Mouse (Mus musculus) neural tube, embryonic 13.5 days (tissue): ENCODE results near the gene Ccdc85a. TPM values are rescaled to one million over a fixed set of nuclear protein-coding genes. Genes with fewer than 3 reads are reported as not detected.
"Not testable (repeated sequence)": the region's sequence is repeated elsewhere in the genome, so short reads cannot be mapped to it uniquely, and the experiment has no call there.

Source experiments
- ATAC-seq: fragments of 200-750 bp; cut with Nextera tagmentation; 2 replicates; pipeline ENCODE4 v1.8.0; 2017; ENCODE audit warnings: low read depth, mild to moderate bottlenecking, moderate TSS enrichment, moderate library complexity
- H3K27ac ChIP-seq: fragments of 300-500 bp; sonication (generic); replicated peaks from 2 replicates; pipeline ENCODE4 v1.5.1; 2015; ENCODE audit warnings: moderate library complexity, mild to moderate bottlenecking, inconsistent platforms
- H3K27me3 ChIP-seq: fragments of 300-500 bp; sonication (generic); 2 replicates; pipeline ENCODE4 v1.6.1; 2015; ENCODE audit warnings: mild to moderate bottlenecking, inconsistent platforms
- H3K36me3 ChIP-seq: fragments of 300-500 bp; sonication (generic); 2 replicates; pipeline ENCODE4 v1.6.1; 2015; ENCODE audit warnings: mild to moderate bottlenecking, inconsistent platforms
- H3K4me1 ChIP-seq: fragments of 300-500 bp; sonication (generic); replicated peaks from 2 replicates; pipeline ENCODE4 v1.6.1; 2015; ENCODE audit warnings: inconsistent platforms
- H3K4me2 ChIP-seq: fragments of 300-500 bp; sonication (generic); 2 replicates; pipeline ENCODE4 v1.6.1; 2015; ENCODE audit warnings: inconsistent platforms, mild to moderate bottlenecking, moderate library complexity
- H3K4me3 ChIP-seq: fragments of 300-500 bp; sonication (generic); 2 replicates; pipeline ENCODE4 v1.5.1; 2015; ENCODE audit warnings: mild to moderate bottlenecking, inconsistent platforms
- H3K9ac ChIP-seq: fragments of 300-500 bp; sonication (generic); 2 replicates; pipeline ENCODE4 v1.6.1; 2015; ENCODE audit warnings: moderate library complexity, mild to moderate bottlenecking, inconsistent platforms
- H3K9me3 ChIP-seq: fragments of 300-500 bp; sonication (generic); 2 replicates; pipeline ENCODE4 v1.6.1; 2016; ENCODE audit warnings: inconsistent platforms
- WGBS: fragments of 180-500 bp; shearing (Covaris S2); methylation state at CpG from one replicate; pipeline ENCODE4 v1.1.7; 2015; 5-methylcytosine and 5-hydroxymethylcytosine counted together
- polyA plus RNA-seq: library from polyadenylated mRNA; unstranded; fragments of >200 nt; fragmentation: Nextera tagmentation; extraction: Ambion mirVana; gene quantifications from 2 replicates; pipeline ENCODE4 v1.2.1, GENCODE M21; 2015

Ccdc85a gene
- polyA plus RNA-seq, 1 experiment from 2014 or later: 24.7 TPM

- Histone ChIP-seq H3K4me2 (no peak overlapping the region), H3K9me3 (no peaks in the 10 kb centered on the region), H3K4me1 (no peaks in the 10 kb centered on the region), H3K9ac (no peak overlapping the region), H3K27me3 (no peaks in the 10 kb centered on the region), H3K4me3 (no peak overlapping the region), H3K36me3 (no peaks in the 10 kb centered on the region), H3K27ac (no peak overlapping the region)
- no peak for ATAC-seq
These were observed 82.9 kb downstream of the Ccdc85a start for GRCm38 (mm10) chr11:28501190-28501589.

GRCm38 (mm10) chr11:28497034-28497433 lies 87.1 kb downstream of the Ccdc85a start:
- Histone ChIP-seq H3K9ac (no peak overlapping the region), H3K4me2 (no peak overlapping the region), H3K27ac (no peak overlapping the region), H3K4me1 (no peaks in the 10 kb centered on the region), H3K27me3 (no peaks in the 10 kb centered on the region), H3K36me3 (no peaks in the 10 kb centered on the region), H3K4me3 (no peak overlapping the region), H3K9me3 (no peaks in the 10 kb centered on the region)
- no peak for ATAC-seq

- Histone ChIP-seq H3K4me1 (no peaks in the 10 kb centered on the region), H3K27me3 (no peaks in the 10 kb centered on the region), H3K9ac (no peak overlapping the region), H3K9me3 (no peaks in the 10 kb centered on the region), H3K4me3 (no peak overlapping the region), H3K4me2 (no peak overlapping the region), H3K36me3 (no peaks in the 10 kb centered on the region), H3K27ac (no peak overlapping the region)
- no peak for ATAC-seq
These were observed 90.8 kb downstream of the Ccdc85a start for GRCm38 (mm10) chr11:28493362-28493761.

GRCm38 (mm10) chr11:28491330-28491729 lies 92.8 kb downstream of the Ccdc85a start:
- ATAC-seq: no peak
- 84% methylated on average over 1 of the region's 1 CpGs for WGBS
- no peaks in the 10 kb centered on the region for H3K36me3 ChIP-seq
- no peak overlapping the region for H3K27ac ChIP-seq
- no peaks in the 10 kb centered on the region for H3K9me3 ChIP-seq
- H3K9ac ChIP-seq: no peak overlapping the region
- no peaks in the 10 kb centered on the region for H3K4me1 ChIP-seq
- no peak overlapping the region for H3K4me3 ChIP-seq
- no peak overlapping the region for H3K4me2 ChIP-seq
- no peaks in the 10 kb centered on the region for H3K27me3 ChIP-seq

- Histone ChIP-seq H3K4me2 (no peak overlapping the region), H3K9me3 (no peaks in the 10 kb centered on the region), H3K27ac (peak overlapping the region; percentile 49; the same call in 1 of the 2 replicates), H3K36me3 (no peaks in the 10 kb centered on the region), H3K4me1 (peaks cover 8% of the 10 kb centered on the region; the same call in 1 of the 2 replicates), H3K9ac (0 out of 2 replicates have a peak overlapping the region, but pooled peaks have one; percentile 26), H3K27me3 (no peaks in the 10 kb centered on the region), H3K4me3 (no peak overlapping the region)
- 37% methylated on average over 4 of the region's 4 CpGs for WGBS
- ATAC-seq: peak; percentile 69
These were observed 99.9 kb downstream of the Ccdc85a start for GRCm38 (mm10) chr11:28484083-28484729.

- Histone ChIP-seq H3K4me2 (no peak overlapping the region), H3K4me1 (no peaks in the 10 kb centered on the region), H3K9ac (no peak overlapping the region), H3K27ac (no peak overlapping the region), H3K9me3 (no peaks in the 10 kb centered on the region), H3K36me3 (no peaks in the 10 kb centered on the region), H3K27me3 (no peaks in the 10 kb centered on the region), H3K4me3 (no peak overlapping the region)
- no peak for ATAC-seq
- 95% methylated on average over 1 of the region's 1 CpGs for WGBS
These were observed 107.0 kb downstream of the Ccdc85a start for GRCm38 (mm10) chr11:28477088-28477487.

DNA sequence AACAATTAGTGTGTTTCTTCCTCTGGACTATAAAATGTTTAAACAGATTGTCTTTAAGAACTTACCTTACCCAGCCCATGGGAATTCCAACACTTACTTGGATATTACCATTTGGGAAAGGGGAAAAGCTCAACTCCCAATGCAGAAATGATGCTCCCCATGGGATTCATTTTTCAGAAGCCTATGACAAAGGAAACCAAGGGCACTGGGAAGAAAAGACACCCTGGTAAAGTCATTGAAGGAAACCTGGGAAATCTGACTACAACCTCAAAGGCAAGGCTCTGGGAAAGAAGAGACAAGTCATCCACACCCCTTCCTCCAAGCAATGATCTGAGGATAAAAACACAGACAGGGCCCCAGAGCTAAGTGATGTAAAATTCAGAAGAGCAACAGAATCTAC lies 118.4 kb downstream of the Ccdc85a start:
- Histone ChIP-seq H3K27ac (no peak overlapping the region), H3K4me3 (no peak overlapping the region), H3K4me1 (no peaks in the 10 kb centered on the region), H3K36me3 (no peaks in the 10 kb centered on the region), H3K9me3 (no peaks in the 10 kb centered on the region), H3K27me3 (no peaks in the 10 kb centered on the region), H3K4me2 (no peak overlapping the region), H3K9ac (no peak overlapping the region)
- ATAC-seq: no peak

GRCm38 (mm10) chr11:28464926-28465325 lies 119.2 kb downstream of the Ccdc85a start:
- Histone ChIP-seq H3K4me3 (no peak overlapping the region), H3K27ac (no peak overlapping the region), H3K9me3 (no peaks in the 10 kb centered on the region), H3K4me2 (no peak overlapping the region), H3K36me3 (no peaks in the 10 kb centered on the region), H3K4me1 (no peaks in the 10 kb centered on the region), H3K27me3 (no peaks in the 10 kb centered on the region), H3K9ac (no peak overlapping the region)
- WGBS: 87% methylated on average over 1 of the region's 1 CpGs
- ATAC-seq: no peak

- no peak for ATAC-seq
- Histone ChIP-seq H3K9ac (no peak overlapping the region), H3K9me3 (no peaks in the 10 kb centered on the region), H3K27me3 (no peaks in the 10 kb centered on the region), H3K36me3 (no peaks in the 10 kb centered on the region), H3K4me2 (no peak overlapping the region), H3K4me3 (no peak overlapping the region), H3K27ac (no peak overlapping the region), H3K4me1 (no peaks in the 10 kb centered on the region)
- WGBS: 89% methylated on average over 1 of the region's 1 CpGs
These were observed 125.0 kb downstream of the Ccdc85a start for GRCm38 (mm10) chr11:28459165-28459564.

DNA sequence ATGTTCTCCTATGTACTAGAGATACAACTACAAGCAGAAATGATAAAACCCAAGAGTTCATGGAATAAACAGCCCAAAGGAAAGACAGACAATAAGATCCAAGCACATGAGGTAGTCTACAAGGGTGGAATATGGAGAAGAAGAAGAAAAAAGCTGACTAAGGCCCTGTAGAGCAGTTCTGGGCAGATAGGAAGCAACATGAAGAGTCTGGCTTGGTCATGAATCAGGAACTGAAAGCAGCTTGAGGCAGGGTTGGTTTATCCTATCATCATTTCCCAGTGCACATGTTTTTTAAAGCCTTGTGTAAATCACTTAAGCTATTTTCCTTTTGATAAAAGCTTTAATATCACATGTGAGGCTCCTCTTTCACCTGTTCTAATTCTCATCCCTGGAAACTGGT lies 144.2 kb downstream of the Ccdc85a start:
- no peaks in the 10 kb centered on the region for H3K9me3 ChIP-seq
- no peak overlapping the region for H3K27ac ChIP-seq
- no peak for ATAC-seq
- H3K4me3 ChIP-seq: no peak overlapping the region
- no peaks in the 10 kb centered on the region for H3K27me3 ChIP-seq
- no peak overlapping the region for H3K4me2 ChIP-seq
- H3K4me1 ChIP-seq: no peaks in the 10 kb centered on the region
- no peak overlapping the region for H3K9ac ChIP-seq
- H3K36me3 ChIP-seq: no peaks in the 10 kb centered on the region

DNA sequence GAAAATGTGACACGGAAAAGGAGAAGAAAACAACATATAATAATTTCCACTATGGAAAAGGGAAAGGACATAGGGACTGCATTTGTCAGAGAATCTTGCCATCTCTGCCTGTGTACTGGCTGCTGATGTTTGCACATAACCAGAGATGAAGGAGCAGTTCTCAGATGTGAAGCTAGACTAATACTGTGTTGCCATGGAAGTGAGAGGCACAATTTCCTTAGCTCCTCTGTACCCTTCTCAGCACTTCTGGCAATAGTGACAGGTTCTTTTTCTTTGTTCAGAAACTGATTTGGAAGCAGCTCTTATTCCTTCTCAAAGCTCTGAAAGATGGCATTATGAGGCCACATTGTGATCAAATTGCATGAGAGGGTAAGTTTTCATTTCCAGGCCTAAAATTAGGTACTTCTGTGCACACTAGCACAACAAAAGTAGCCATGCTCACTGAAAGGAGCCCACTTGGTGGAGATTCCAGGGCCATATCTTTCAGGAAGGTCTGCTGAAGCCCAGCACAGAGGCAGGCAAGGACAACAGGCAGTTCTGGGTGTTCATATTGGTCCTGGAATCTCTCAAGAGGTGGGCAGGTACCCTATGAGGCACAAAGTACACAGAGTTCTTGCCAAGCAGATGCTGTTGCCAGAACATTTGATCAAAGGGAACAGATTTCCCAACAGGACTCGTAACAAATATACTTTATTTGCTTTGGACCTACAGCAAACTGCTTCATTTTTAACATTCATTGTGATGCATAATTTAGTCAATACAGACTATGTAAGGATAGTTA lies 161.5 kb downstream of the Ccdc85a start:
- no peak overlapping the region for H3K9ac ChIP-seq
- H3K9me3 ChIP-seq: no peaks in the 10 kb centered on the region
- H3K4me2 ChIP-seq: no peak overlapping the region
- H3K27me3 ChIP-seq: no peaks in the 10 kb centered on the region
- H3K4me1 ChIP-seq: no peaks in the 10 kb centered on the region
- no peaks in the 10 kb centered on the region for H3K36me3 ChIP-seq
- H3K27ac ChIP-seq: no peak overlapping the region
- no peak for ATAC-seq
- WGBS: 93% methylated on average over 2 of the region's 2 CpGs
- no peak overlapping the region for H3K4me3 ChIP-seq

DNA sequence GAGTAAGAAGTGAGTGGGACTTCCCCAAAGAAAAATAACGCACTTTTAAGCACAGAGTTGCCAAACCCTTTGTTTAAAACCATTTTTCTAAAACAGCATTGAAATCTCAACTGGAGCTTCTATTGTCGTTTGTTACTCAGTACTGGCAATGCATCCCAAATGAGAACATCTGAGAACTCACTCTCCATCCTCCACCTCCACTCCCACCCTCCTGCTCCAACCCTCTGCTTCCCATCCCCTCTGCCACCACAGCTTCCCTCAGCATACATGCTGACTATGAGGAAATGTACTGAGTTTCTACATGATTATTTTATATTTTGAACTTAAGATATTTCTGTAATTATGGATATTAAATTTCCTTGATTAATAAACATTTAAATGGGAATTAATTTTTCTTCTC lies 168.3 kb downstream of the Ccdc85a start:
- Histone ChIP-seq H3K9me3 (no peaks in the 10 kb centered on the region), H3K4me3 (no peak overlapping the region), H3K27ac (no peak overlapping the region), H3K4me1 (no peaks in the 10 kb centered on the region), H3K27me3 (no peaks in the 10 kb centered on the region), H3K4me2 (no peak overlapping the region), H3K9ac (no peak overlapping the region), H3K36me3 (no peaks in the 10 kb centered on the region)
- no peak for ATAC-seq
- 77% methylated on average over 2 of the region's 2 CpGs for WGBS

DNA sequence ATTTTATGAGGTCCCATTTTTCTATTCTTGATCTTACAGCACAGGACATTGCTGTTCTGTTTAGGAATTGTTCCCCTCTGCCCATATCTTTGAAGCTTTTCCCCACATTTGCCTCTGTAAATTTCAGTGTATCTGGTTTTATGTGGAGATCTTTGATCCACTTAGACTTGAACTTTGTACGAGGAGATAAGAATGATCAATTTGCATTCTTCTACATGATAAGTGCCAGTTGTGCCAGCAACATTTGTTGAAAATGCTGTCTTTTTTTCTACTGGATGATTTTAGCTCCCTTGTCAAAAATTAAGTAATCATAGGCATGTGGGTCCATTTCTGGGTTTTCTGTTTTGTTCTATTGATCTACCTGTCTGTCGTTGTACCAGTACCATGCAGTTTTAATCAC lies 174.2 kb downstream of the Ccdc85a start:
- H3K27me3 ChIP-seq, H3K4me1 ChIP-seq, H3K4me2 ChIP-seq, ATAC-seq, H3K4me3 ChIP-seq, H3K36me3 ChIP-seq, H3K9ac ChIP-seq, H3K9me3 ChIP-seq, H3K27ac ChIP-seq: not testable (repeated sequence)
- 92% methylated on average over 2 of the region's 2 CpGs for WGBS
